Mouse (Mus musculus) olfactory bulb, adult 2 months (tissue): ENCODE measurements around the gene Fbxo48.

Source experiments
- CTCF ChIP-seq: fragments of 200-500 bp; IDR thresholded peaks from 2 replicates; pipeline ENCODE4 v1.5.1; 2012; ENCODE audit warnings: low read depth, mild to moderate bottlenecking, low read length, moderate library complexity; ENCODE audit not compliant: insufficient read depth
- POLR2A ChIP-seq: fragments of 200-500 bp; IDR thresholded peaks from 2 replicates; pipeline ENCODE4 v1.6.1; 2012; ENCODE audit warnings: mild to moderate bottlenecking, low read depth, low read length, moderate library complexity; ENCODE audit not compliant: insufficient read depth

DNA sequence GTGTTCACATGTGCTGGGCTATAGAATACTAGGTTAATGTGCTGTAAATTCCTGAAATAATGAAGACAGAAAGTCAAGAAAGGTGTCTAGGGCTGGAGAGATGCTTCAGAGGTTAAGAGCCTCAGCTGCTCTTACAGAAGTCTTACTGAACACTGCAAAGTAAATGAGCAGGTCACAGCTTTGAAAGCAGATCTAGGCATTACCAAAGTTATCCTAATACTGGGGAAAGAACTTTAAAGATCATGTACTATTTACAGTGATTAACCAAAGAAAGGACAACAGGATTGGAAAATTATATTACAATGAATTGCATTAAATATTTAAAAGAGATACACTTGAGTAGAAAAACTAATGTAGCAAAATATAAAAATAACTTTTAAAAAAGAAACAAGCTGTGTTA is 48.8 kb downstream of the Fbxo48 start:
- TF ChIP-seq CTCF, result no peak
- no peak for TF ChIP-seq POLR2A
